Mouse (Mus musculus): Measurements from ENCODE around the gene Aqr.
"Not testable (repeated sequence)": the region's sequence is repeated elsewhere in the genome, so short reads cannot be mapped to it uniquely, and the experiment has no call there.

The Aqr gene

DNA sequence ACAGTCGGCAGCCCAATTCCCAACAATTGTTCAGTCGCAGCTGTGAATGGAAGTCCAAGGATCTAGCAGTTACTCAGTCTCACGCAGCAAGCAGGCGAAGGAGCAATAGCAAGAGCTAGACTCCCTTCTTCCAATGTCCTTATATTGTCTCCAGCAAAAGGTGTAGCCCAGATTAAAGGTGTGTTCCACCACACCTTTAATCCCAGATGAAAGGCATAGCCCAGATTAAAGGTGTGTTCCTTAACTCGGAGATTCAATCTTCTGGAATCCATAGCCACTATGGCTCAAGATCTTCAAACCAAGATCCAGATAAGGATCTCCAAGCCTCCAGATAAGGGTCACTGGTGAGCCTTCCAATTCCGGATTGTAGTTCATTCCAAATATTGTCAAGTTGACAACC is at the start of gene Aqr:
TSS of gene Aqr (minus strand) at position 101 of the 400 bp plus-strand sequence.
- DNase-seq (ENCODE audit: low spot score): not testable (repeated sequence)

DNA sequence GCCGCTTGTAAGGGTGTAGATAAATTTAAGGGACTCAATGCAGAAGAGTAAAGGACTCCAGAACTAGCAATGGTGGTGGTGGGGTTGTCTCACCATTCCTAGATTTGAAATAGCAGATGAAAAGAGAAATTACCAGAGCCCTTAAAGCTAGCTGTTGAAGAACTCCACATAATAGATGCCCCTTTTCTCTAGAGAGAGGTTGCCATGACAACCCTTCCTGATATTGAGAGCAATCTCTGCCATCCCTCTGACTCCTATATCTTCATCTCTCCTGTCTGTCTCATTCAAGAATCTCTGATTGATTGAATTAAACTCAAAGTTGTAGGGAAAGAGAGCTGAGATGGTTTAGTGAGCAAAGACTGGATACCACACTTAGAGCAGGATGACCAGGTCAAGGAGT is 49.7 kb upstream of the Aqr start:
- DNase-seq (ENCODE audit: low spot score): no peak

DNA sequence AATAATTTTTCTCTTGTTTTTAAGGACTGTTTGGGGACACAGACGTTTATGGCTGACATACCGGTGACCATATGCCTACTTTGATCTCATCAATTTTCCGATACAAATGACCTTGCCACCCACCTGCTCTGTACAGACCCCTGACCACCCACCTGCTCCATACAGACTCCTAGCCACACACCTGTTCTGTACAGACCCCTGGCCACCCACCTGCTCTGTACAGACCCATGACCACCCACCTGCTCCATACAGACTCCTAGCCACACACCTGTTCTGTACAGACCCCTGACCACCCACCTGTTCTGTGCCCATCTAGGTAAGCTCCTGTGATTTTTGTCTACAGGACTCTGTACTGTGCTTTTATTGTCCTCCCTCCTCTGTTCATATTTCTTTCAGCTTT is 48.8 kb upstream of the Aqr start:
- no peak for DNase-seq (ENCODE audit: low spot score)

DNA sequence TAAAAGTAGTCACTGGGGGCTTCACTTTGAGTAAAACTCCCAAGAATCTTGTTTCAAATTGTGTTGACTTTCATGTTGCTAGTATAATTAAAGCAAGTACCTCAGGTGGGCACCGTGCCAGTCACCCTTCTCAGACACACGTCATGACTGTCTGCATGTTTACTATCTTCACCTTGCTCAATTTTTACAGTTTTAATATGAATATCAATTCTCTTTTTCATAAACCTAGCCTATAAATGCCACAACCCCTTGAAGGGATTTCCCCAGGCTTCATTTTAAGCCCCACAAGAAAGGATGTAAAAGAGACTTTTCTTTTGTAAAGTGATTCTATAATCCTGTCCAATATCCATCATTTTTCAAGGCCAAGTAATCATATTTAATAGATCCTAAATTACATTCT is 44.4 kb upstream of the Aqr start:
- DNase-seq (ENCODE audit: low spot score): no peak

DNA sequence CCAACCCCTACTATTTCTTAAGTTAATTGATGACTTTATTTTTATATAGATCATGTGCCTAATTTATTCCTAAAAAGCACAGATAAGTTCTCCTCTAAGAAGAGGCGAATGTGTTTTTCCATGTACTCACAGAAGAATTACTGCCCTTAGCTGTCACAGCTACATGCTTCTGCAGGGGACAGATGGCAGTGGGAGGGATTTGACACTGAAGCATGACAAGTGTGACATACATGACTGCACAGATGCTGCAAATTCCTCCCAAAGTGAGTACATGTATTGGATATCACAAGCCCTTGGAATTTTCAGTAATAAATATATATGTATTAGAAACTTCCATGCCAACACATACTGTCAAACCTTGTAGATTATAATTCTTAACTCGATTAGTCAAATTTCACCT is 41.8 kb upstream of the Aqr start:
- no peak for DNase-seq (ENCODE audit: low spot score)

DNA sequence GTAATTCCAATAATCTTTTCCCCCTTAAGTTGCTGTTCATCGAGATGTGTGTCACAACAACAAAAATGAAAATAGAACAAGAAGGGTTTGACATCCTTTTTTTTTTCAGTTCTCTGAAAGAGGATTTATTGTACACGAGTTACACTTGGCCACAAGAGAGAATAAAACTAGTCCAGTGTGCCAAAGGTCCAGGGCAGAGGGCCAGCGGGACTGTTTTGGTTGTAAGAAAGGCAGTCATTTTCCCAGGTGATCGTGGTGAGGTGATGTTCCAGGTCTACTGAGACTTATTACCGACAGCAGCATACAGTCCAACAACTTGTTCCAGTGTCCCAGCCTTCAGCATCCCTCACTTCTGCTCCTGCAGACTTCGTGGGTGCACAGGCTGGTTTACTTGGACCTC is 18.2 kb upstream of the Aqr start:
- no peak for DNase-seq (ENCODE audit: low spot score)

DNA sequence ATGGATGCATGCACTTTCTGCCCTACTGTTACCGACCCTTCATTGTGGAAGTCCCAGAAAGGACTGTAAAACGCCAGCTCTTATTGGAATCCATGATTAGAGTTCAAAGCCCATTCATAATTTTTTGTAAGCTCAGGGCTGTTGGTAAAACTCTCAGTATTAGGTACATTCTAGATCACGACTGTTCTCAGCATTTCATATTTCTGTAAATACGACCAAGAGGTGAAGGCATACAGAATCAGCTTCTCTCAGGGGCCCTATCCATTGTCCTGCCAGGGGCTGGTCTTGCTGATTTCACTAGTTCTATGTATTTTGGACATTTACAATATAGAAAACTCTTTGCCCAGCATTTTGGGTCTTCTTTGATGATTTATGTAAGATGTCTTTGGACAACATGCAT is 14.8 kb upstream of the Aqr start:
- DNase-seq (ENCODE audit: low spot score): no peak

DNA sequence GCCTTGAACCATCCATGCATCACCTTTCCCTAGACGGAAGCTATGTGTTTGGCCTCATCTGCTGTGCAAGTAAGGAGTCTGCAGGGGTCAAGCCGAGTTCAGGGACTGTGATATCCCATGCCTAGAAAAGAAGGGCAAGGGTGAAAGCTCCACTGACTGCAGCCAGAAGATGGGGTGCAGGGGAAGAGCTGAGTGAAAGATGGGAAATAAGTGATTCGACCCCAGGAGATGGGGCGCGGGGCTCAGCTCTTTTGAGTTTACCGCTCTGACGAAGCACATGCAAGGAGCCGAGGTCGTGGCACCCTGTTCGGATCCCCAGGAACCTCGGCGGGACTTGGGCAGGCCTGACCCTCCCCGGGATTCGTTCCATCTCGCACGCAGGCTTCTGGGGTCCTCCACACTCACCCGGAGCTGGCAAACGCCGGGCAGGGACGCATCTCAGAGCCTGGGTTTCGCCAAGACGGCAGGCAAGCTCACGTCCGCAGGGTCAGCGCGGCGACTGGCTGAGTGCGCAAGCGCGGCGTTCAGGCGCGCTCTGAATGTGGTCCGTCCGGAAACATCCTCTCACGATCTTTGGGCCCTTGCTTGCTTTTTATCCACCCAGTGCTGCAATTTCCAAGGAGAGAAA is 14.2 kb upstream of the Aqr start, which contains the start of gene Zfp770:
TSS of gene Zfp770 (minus strand) at position 538 of the 628 bp plus-strand sequence.
- peak; percentile 76 for DNase-seq (ENCODE audit: low spot score)

DNA sequence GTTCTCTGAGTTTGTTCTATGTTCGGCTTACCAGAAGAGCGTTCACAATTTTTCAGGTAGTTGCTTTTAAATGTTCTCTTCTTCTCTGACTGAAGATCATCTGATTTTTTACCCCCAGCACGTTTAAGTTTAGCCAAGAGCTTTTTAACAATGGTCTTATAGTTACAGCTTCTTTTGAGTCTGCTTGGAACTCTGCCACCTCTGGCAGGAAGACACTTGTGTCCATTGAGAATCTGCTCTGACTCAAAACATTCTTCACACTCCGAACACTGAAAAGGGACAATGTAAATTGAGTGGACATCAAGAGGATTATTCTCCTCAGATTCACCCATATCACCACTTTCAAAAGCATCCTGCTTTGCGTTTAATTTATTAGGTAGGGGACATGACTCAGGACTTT is 9.6 kb upstream of the Aqr start:
- DNase-seq (ENCODE audit: low spot score): no peak

DNA sequence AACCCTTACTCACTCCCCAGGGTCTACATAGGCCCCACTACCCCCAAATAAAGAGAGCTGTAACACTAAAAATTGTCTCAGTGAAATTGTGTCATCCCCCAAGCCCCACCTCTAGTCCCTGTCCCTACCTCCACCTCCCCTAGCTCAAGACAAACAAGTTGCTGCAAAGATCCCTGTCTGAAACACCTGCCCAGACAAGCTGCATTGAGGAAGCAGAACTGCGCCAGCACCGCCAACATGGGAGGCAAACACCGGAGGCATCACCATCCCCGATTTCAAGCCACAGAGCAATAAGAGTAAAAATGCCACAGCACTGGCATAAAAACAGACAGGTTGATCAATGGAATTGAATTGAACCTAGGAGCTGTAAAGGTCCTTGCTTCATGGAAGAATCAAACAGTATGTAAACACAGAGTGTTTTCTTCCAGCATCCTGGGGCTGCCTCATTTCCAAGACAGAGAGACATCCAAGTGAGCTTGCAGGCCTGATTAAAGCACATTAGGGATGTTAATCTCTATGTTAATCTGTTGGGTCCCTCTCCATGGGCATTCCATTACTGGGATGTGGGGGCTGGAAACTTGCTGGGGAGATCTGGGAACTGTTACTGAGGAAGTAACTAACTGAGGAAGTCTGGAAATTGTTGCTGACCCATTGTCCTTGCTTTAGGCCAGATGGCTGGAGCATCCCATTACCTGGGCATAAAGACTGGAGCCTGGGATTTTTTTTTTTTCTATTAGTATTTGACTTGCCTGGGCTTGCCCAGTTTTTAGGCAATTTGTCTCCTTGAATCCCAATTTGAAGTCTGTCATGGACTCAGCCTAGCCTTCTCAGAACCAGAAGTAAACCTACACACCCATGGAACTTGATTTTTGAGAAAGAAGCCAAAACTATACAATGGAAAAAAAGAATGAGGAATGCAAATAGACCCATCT is 8.8 kb downstream of the Aqr start:
- no peak for DNase-seq (ENCODE audit: low spot score)

DNA sequence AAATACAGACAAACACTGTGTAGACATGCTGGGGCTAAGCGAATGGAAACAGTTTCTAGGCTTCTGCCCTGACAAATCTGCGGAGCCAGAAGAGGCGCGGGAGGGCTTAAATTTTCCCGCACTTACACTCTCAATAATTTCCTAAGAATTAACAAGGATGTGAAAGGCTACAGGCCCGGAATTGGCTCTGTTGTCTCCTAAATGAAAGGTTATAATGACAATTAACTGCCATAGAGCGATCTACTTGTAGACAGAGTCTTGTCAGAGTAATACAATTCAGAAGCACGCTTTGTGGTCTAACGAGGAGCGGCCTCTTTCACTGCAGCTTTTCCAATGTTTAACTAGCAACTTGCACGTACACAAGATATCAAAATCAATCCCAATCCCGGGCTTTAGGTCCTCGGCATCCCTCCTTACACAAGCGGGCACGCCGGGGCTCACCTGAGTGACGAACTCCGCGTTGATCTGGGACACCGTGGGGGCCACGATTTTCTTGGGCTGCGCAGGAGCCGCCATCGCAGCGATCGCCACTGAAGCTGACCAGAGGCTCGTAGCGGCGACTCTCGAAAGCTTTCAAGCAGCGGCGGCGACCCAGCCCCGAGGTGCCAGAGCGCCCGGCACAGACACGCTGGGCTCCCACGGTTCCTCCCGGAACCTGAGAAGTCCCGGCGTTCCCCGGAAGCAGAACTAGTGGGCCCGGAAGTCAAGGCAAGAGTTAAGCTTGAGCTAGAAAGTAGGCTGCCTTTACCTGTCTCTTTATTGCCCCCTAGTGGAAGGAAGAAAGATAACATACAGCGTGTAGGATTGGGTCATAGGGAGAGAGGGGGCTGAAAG is 12.0 kb downstream of the Aqr start:
- peak; percentile 79 for DNase-seq (ENCODE audit: low spot score)

DNA sequence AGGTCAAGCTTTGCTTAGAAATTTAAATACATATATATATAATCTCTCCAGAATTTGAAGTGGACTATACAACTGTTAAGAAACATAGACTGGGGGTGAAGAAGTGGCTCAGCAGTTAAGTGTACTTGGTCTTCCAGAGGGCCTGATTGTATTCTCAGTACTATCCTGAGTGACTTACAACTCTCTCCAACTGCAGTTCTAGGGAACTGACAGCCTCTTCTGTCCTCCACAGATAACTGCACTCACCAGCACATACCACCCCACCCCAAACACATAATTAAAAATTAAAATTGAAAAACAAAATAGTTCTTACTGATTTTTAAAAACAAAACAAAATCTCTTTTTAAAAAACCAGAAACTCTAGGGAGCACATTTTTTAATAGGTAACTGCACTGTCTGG is 13.6 kb downstream of the Aqr start:
- peak; percentile 29 for DNase-seq (ENCODE audit: low spot score)

DNA sequence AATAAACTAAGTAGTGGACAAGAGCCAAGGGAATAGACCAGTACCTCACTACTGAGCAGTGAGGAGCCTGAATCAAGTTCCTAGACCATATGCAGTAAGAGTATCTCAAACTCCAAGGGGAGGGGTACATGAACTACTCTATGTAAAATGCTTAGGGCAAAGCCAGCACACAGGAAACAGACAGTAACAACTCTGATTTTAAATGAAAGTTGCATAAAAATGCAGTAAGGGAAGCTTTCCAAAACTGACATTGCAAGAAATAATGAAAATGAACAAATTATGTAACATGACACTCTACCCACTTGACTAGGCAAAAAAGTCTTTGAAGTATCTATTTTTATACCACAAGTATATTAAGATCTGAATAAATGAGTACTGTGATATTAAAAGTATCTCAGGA is 19.0 kb downstream of the Aqr start:
- DNase-seq (ENCODE audit: low spot score): no peak

DNA sequence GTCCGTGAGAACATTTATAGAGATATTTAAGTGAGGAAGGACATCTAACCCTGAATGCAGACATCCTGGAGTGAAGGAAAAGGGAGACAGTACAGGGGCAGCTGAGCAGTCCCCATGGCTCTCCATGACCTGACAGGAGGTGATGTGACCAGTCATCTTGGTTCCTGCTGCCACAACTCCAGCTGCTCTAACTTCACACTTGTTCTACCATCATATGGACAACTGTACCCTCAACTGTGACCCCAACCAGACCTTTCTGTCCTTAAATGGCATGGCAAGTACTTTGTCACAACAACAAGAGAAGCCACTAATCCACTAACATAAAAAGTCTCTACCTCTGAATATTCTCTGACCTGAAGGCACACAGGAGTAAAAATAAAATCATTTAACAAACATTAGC is 24.8 kb downstream of the Aqr start:
- no peak for DNase-seq (ENCODE audit: low spot score)

DNA sequence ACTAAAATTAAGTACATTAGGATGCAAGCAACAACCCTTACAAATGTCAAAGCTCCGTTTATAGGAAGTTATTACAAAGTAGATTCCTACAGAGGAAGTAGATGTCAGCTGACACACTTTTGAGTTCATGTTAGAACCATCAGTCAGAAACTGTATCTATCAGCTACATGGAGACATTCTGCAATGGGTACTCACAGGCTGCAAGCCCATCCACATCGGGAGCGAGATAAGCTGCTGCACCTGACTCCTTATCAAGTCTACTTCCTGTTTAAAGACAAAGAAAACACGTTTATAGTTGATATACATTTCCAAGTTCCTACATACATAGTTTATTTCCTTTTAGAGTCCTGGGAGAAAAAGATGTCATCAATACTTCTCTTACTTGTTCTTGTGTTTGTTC is 29.5 kb downstream of the Aqr start:
- DNase-seq (ENCODE audit: low spot score): peak; percentile 21

DNA sequence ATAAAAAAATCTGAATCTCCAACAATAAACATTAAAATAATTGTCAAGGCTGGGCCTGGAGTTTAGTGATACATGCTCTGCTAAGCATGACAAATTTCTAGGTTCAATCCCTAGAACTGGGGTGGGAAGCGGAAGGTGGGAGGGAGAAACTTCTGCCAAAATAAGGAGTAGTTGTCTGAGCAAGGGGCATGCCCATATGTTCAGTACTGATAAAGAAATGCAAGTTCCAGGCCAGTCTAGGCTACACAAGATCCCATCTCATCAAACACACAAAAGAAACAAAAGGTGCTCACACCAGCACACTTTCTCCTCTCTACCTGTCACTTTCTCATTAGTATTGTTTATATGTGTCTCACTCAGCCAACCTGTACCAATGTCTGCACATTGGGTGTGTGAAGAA is 30.2 kb downstream of the Aqr start:
- peak; percentile 48 for DNase-seq (ENCODE audit: low spot score)

DNA sequence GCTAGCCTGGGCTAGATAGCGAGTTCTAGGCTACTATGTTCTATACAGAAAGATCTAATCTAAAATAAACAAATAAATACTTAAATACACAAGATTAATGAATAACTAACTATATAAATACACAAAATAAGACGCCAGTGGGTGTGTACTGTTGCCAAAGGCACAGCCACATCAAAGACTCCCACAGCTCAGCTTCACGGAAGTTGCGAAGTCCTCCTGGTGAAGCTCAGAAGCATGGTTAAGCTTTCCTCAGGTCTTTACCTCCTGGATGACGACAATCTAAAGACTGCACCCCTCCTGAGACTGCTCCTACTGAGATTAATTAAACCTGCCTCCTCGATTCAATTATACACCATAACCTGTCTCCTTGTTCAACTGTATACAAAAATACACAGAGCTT is 33.6 kb downstream of the Aqr start:
- DNase-seq (ENCODE audit: low spot score): no peak

DNA sequence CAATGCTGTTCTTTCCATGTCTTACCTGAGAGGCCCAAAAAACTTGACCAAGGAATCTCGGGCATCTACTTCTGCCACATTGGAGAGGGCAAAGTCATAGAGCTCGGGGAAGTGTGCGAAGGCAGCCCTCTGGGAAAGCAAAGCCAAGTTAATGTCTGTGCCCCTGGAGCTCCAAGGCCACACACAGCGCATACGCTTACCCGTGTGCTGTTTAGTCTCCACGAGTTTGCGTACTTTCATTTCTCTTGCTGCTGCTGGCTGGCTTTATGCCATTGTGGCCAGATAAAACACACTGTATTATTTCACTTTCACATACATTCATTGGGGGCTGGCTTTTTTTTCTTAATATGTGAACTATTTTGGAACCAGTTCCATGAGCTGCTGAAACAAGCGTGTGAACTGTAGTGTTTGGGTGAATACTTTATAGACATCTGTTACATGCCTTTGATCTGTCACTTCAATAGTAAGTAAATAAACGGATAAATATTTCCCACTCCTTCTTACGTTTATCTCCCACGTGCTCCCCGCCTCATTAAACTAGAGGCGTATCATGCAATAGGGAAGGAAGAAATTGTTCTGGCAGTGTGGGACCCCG is 39.9 kb downstream of the Aqr start:
- no peak for DNase-seq (ENCODE audit: low spot score)

DNA sequence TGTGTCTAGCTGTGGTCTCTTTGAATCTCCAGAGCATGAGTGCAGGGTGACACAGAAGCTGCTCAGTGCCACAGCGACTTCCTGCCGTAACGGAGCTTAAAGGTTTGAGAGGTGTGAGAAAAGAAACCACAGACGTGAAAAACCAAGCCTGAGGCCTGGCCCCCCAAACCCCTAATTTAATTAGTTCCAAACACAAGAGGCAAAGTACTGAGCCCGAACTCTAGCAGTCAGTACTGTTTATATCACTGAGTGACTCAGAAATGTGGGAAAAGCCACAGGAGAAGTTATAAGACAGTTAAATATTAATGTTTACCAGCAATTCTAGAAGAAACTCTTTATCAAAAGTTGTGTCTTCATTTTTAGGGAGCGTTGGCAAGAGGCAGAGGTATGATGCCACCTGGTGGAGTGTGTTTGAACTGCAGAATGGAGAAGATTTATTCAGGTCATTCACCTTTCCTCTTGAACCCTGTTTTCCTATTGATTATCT is 41.5 kb downstream of the Aqr start:
- peak; percentile 42 for DNase-seq (ENCODE audit: low spot score)

DNA sequence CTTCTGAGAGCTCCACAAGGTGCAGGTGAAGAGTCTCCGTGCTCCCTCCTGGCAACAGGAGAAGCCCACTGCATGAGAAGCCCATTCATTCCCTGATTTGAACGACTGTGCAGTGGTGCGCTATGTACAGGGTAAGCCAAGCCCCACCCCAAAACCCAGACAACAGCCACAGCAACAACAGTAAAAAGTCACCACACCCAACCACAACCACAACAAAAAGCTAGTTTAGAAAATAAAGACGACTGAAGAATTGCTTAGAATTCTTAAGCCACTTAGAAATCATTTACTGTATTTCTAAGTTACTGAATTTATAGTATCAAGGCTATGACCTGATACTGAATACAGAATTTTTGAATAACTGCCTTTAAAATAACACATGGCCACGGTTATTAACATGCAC is 41.9 kb downstream of the Aqr start:
- no peak for DNase-seq (ENCODE audit: low spot score)

DNA sequence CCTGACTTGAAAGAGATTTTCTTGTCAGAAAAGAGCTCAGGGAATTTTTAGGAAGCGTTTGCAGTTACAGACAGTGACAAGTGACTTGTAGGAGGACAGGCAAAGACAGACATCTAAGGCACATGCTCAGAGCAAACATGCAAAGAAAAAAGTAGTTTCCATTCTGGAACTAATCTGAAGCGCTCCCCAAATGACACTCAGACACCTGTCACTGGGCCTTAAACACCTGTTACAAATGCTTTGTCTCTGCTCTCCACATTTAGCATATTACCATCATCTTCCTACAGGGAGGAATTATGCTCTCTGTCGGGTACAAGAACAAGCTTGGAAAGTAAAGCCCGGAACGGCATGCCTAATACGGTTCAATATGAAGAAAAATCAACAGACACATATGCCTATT is 43.0 kb downstream of the Aqr start:
- DNase-seq (ENCODE audit: low spot score): no peak

DNA sequence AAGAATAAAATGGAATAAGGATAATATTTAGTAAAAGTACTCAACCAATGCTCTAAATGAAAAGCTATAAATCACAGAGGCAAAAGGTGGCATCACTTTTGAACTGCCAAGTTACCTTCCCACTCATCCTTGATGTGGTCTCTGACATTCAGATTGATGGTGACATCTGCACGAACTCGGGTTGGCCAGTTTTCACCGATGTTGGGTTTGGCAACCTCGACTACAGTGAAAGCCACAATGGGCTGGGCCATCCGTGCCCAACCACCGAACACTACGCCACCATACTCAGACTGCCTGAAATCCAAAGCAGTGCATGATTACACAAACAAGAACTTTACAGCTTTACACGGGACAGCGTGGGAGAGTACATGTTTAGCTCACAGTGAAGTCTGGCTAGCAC is 50.1 kb downstream of the Aqr start:
- no peak for DNase-seq (ENCODE audit: low spot score)
